Mouse (Mus musculus) lung, embryonic 14.5 days (tissue): ENCODE measurements around the gene Nucks1. TPM values are rescaled to one million over a fixed set of nuclear protein-coding genes. Genes with fewer than 3 reads are reported as not detected.

ENCODE experiments used
- ATAC-seq: fragments of 200-750 bp; cut with Nextera tagmentation; 2 replicates; pipeline ENCODE4 v1.8.0; 2017; ENCODE audit warnings: mild to moderate bottlenecking, moderate TSS enrichment, moderate library complexity; ENCODE audit not compliant: insufficient read depth
- DNase-seq: peaks from one replicate; pipeline ENCODE4 v3.0.0-alpha.2; 2015
- H3K27ac ChIP-seq: fragments of 300-500 bp; sonication (generic); 2 replicates; pipeline ENCODE4 v1.5.1; 2014; ENCODE audit warnings: low read depth, mild to moderate bottlenecking, moderate library complexity
- H3K27me3 ChIP-seq: fragments of 300-500 bp; sonication (generic); 2 replicates; pipeline ENCODE4 v1.6.1; 2014; ENCODE audit warnings: low read length, control low read depth; ENCODE audit not compliant: insufficient read depth
- H3K36me3 ChIP-seq: fragments of 300-500 bp; sonication (generic); 2 replicates; pipeline ENCODE4 v1.6.1; 2014; ENCODE audit warnings: control low read depth; ENCODE audit not compliant: insufficient read depth
- H3K4me1 ChIP-seq: fragments of 300-500 bp; sonication (generic); 2 replicates; pipeline ENCODE4 v1.6.1; 2014; ENCODE audit warnings: antibody characterized with exemption, control low read depth; ENCODE audit not compliant: insufficient read depth
- H3K4me2 ChIP-seq: fragments of 300-500 bp; sonication (generic); 2 replicates; pipeline ENCODE4 v1.6.1; 2014; ENCODE audit warnings: mild to moderate bottlenecking
- H3K4me3 ChIP-seq: fragments of 300-500 bp; sonication (generic); 2 replicates; pipeline ENCODE4 v1.5.1; 2014; ENCODE audit warnings: low read depth, low read length
- H3K9ac ChIP-seq: fragments of 300-500 bp; sonication (generic); 2 replicates; pipeline ENCODE4 v1.6.1; 2014
- H3K9me3 ChIP-seq: fragments of 300-500 bp; sonication (generic); 2 replicates; pipeline ENCODE4 v1.6.1; 2016; ENCODE audit warnings: low read depth, low read length, control low read depth
- CTCF ChIP-seq: IDR thresholded peaks from 2 replicates; pipeline ENCODE4 v1.5.1; 2016; ENCODE audit warnings: antibody characterized with exemption, low read depth
- WGBS: fragments of 180-500 bp; shearing (Covaris S2); extraction: QIAGEN DNeasy Blood & Tissue Kit; methylation state at CpG from one replicate; pipeline ENCODE4 v1.1.7; 2014; 5-methylcytosine and 5-hydroxymethylcytosine counted together
- polyA plus RNA-seq: library from polyadenylated mRNA; unstranded; fragments of >200 nt; fragmentation: Nextera tagmentation; extraction: Ambion mirVana; gene quantifications from 2 replicates; pipeline ENCODE4 v1.2.1, GENCODE M21; 2014

Gene Nucks1
- polyA plus RNA-seq, 1 experiment from 2014 or later: 66.1 TPM

GRCm38 (mm10) chr1:131941501-131941900 lies 31.2 kb downstream of the Nucks1 start:
- ATAC-seq (no peak), DNase-seq (no peak)
- Histone ChIP-seq H3K9ac (no peak overlapping the region), H3K27me3 (no peaks in the 10 kb centered on the region), H3K4me3 (no peak overlapping the region), H3K9me3 (no peaks in the 10 kb centered on the region), H3K4me2 (no peak overlapping the region), H3K4me1 (no peaks in the 10 kb centered on the region), H3K27ac (no peak overlapping the region), H3K36me3 (peaks cover 3% of the 10 kb centered on the region; the same call in 1 of the 2 replicates)
- 100% methylated on average over 1 of the region's 1 CpGs for WGBS
- TF ChIP-seq CTCF: no peak

GRCm38 (mm10) chr1:131942621-131943590 lies 32.6 kb downstream of the Nucks1 start:
- ATAC-seq (no peak), DNase-seq (peak; percentile 30)
- Histone ChIP-seq H3K4me2 (no peak overlapping the region), H3K4me1 (no peaks in the 10 kb centered on the region), H3K27ac (no peak overlapping the region), H3K36me3 (peaks cover 2% of the 10 kb centered on the region; the same call in 1 of the 2 replicates), H3K9me3 (no peaks in the 10 kb centered on the region), H3K27me3 (no peaks in the 10 kb centered on the region), H3K9ac (no peak overlapping the region), H3K4me3 (no peak overlapping the region)
- no peak for TF ChIP-seq CTCF
- WGBS: 46% methylated on average over 16 of the region's 16 CpGs

- Histone ChIP-seq H3K27me3 (no peaks in the 10 kb centered on the region), H3K36me3 (no peaks in the 10 kb centered on the region), H3K9ac (no peak overlapping the region), H3K4me3 (no peak overlapping the region), H3K9me3 (no peaks in the 10 kb centered on the region), H3K4me1 (no peaks in the 10 kb centered on the region), H3K4me2 (no peak overlapping the region), H3K27ac (no peak overlapping the region)
- DNase-seq: no peak
- ATAC-seq: no peak
- TF ChIP-seq CTCF: no peak
- 50% methylated on average over 10 of the region's 10 CpGs for WGBS
Observed at GRCm38 (mm10) chr1:131945674-131946440, 35.5 kb downstream of the Nucks1 start.

GRCm38 (mm10) chr1:131946462-131947215 lies 36.3 kb downstream of the Nucks1 start:
- H3K27ac ChIP-seq: no peak overlapping the region
- no peak for TF ChIP-seq CTCF
- H3K9me3 ChIP-seq: no peaks in the 10 kb centered on the region
- DNase-seq (no peak), ATAC-seq (no peak)
- H3K4me2 ChIP-seq: no peak overlapping the region
- WGBS: 78% methylated on average over 11 of the region's 11 CpGs
- no peaks in the 10 kb centered on the region for H3K27me3 ChIP-seq
- no peaks in the 10 kb centered on the region for H3K4me1 ChIP-seq
- no peaks in the 10 kb centered on the region for H3K36me3 ChIP-seq
- H3K4me3 ChIP-seq: no peak overlapping the region
- H3K9ac ChIP-seq: no peak overlapping the region

GRCm38 (mm10) chr1:131947997-131948525 lies 37.7 kb downstream of the Nucks1 start:
- H3K4me3 ChIP-seq: no peak overlapping the region
- H3K4me1 ChIP-seq: no peaks in the 10 kb centered on the region
- H3K36me3 ChIP-seq: no peaks in the 10 kb centered on the region
- 28% methylated on average over 1 of the region's 1 CpGs for WGBS
- peak; percentile 22 for DNase-seq
- H3K27me3 ChIP-seq: no peaks in the 10 kb centered on the region
- H3K27ac ChIP-seq: no peak overlapping the region
- TF ChIP-seq CTCF: peak; percentile 19; the same call in 1 of the 2 replicates
- ATAC-seq: 0 out of 2 replicates have a peak, but pooled peaks have one; percentile 24
- no peaks in the 10 kb centered on the region for H3K9me3 ChIP-seq
- no peak overlapping the region for H3K4me2 ChIP-seq
- H3K9ac ChIP-seq: no peak overlapping the region

GRCm38 (mm10) chr1:131954242-131954865 lies 44.0 kb downstream of the Nucks1 start:
- Histone ChIP-seq H3K9ac (no peak overlapping the region), H3K27me3 (no peaks in the 10 kb centered on the region), H3K9me3 (no peaks in the 10 kb centered on the region), H3K4me2 (no peak overlapping the region), H3K27ac (no peak overlapping the region), H3K4me3 (no peak overlapping the region), H3K4me1 (no peaks in the 10 kb centered on the region), H3K36me3 (no peaks in the 10 kb centered on the region)
- ATAC-seq (no peak), DNase-seq (no peak)
- no peak for TF ChIP-seq CTCF
- 72% methylated on average over 12 of the region's 12 CpGs for WGBS
